Mouse (Mus musculus): ENCODE results near the gene Adat1.
A peak's percentile ranks its signal among the peaks of the same experiment; 100 is the strongest.
"Not testable (repeated sequence)": the region's sequence is repeated elsewhere in the genome, so short reads cannot be mapped to it uniquely, and the experiment has no call there.

The Adat1 gene

GRCm38 (mm10) chr8:111939516-111940142 lies 52.5 kb downstream of the Adat1 start:
- DNase-seq (ENCODE audit: inconsistent ontology term), result peak; percentile 75

- DNase-seq (ENCODE audit: inconsistent ontology term), result not testable (repeated sequence)
These were observed 53.8 kb downstream of the Adat1 start for GRCm38 (mm10) chr8:111938076-111938985.

- DNase-seq (ENCODE audit: inconsistent ontology term), result no peak
These were observed 54.9 kb downstream of the Adat1 start for GRCm38 (mm10) chr8:111937184-111937583.

GRCm38 (mm10) chr8:111934201-111934600 lies 57.9 kb downstream of the Adat1 start:
- no peak for DNase-seq (ENCODE audit: inconsistent ontology term)

- peak; percentile 93 for DNase-seq (ENCODE audit: inconsistent ontology term)
These were observed 58.6 kb downstream of the Adat1 start, which contains the start of gene Tmem231 for GRCm38 (mm10) chr8:111933348-111934076. Gene Tmem231, minus strand, starts transcription at chr8:111933881.

GRCm38 (mm10) chr8:111932580-111933336 lies 59.3 kb downstream of the Adat1 start:
- DNase-seq (ENCODE audit: inconsistent ontology term), result peak; percentile 68

- no peak for DNase-seq (ENCODE audit: inconsistent ontology term)
These were observed 60.4 kb downstream of the Adat1 start for GRCm38 (mm10) chr8:111931721-111932120.

GRCm38 (mm10) chr8:111929648-111930344 lies 62.3 kb downstream of the Adat1 start:
- no peak for DNase-seq (ENCODE audit: inconsistent ontology term)

- no peak for DNase-seq (ENCODE audit: inconsistent ontology term)
These were observed 67.1 kb downstream of the Adat1 start for GRCm38 (mm10) chr8:111924976-111925375.

GRCm38 (mm10) chr8:111923383-111923804 lies 68.7 kb downstream of the Adat1 start:
- peak; percentile 61 for DNase-seq (ENCODE audit: inconsistent ontology term)

- no peak for DNase-seq (ENCODE audit: inconsistent ontology term)
These were observed 71.1 kb downstream of the Adat1 start for GRCm38 (mm10) chr8:111920971-111921370.

- DNase-seq (ENCODE audit: inconsistent ontology term), result no peak
These were observed 72.4 kb downstream of the Adat1 start for GRCm38 (mm10) chr8:111919663-111920062.
